Mouse (Mus musculus): ENCODE measurements around the gene Lep. TPM values are rescaled to one million over a fixed set of nuclear protein-coding genes. Genes with fewer than 3 reads are reported as not detected.

Gene Lep
- total RNA-seq, 2 experiments from 2014 or later = not detected

DNA sequence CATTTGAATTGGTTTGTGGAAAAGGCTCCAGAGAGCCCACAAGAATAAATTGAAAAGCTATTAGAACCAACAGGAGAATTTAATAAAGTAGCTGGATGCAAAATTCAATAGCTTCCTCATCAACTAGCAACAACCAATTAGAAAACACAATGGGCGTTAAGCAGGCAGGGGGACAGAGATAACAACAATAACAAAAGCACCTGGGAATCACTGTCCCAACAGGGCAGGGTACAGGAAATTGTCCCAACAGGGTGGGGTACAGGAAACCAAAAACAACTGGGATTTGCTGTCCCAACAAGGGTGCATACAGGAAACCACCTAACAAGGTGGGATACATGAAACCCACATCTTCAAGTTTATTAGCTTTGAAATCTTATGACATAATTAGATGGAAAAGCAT lies 48.4 kb downstream of the Lep start:
- no peak for DNase-seq (ENCODE audit: extremely low spot score in 1 of 2, low spot score in 1 of 2)

DNA sequence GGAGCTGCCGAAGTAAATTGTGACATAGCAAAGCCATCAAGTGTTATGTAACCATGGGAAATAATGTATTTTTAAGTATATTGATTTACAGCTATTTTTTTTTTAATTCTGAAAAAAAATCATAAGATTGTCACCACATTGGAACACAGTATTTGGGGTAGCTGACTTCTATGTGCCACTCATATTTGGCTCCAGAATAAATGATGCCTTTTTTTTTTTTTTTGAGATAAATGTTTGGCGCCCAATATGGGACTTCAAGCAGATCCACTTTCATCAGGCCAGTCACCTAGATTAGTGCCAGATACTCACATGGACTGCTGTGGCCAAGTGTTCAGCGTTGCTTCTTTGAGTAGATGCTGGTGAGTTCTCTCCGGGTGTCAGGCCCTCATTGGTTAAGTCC lies 51.5 kb downstream of the Lep start:
- DNase-seq (ENCODE audit: extremely low spot score in 1 of 2, low spot score in 1 of 2) = no peak

DNA sequence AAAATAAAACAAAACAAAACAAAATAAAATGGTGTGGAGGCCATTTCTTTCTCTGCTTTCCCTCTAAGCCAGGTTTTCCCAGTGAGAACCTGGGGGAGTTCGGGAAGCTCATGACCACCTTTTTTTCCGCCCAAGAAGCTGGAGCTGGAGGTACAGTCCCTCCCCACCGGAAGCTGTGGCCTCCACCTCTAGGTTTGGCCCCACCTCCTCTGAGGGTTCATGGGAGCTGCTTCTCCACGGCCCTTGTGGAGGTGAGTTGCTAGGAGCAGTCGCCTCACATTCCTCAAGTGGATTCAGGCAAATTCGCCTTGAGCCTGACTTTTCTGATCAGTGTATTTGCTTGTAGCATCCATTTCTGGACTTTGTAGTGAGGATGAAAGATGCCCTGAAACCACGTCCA lies 55.7 kb downstream of the Lep start:
- no peak for DNase-seq (ENCODE audit: extremely low spot score in 1 of 2, low spot score in 1 of 2)

DNA sequence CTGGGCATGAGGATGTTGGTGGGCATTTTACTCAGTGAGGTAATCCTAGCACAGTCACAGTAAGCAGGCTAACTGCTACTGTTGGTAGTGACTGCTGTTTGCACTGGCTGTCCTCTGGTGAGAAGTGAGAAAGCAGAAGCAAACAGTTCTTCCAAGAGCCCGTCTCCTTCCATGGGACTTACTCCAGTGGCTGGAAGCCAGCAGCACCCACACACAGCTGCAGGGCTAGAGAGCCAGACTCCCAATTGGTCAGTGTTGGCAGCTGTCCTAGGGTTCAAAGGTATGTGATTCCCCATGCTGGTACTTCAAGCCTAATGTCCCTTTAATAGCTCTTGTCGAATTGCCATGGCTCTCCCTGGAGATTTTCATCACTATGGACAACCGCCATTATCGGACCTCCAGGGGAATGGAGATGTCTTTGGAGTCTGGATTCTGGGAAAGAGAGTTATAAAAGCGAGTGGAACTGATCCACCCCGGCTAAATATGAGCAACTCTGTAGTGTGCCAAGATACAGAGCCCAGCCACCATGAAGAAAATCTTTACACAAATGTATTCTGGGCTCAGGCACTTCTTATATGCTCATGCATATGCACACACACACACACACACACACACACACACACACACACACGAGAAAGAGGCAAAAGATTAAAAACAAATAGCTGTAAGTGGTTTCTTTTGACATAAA lies 57.5 kb downstream of the Lep start:
- no peak for DNase-seq (ENCODE audit: extremely low spot score in 1 of 2, low spot score in 1 of 2)

DNA sequence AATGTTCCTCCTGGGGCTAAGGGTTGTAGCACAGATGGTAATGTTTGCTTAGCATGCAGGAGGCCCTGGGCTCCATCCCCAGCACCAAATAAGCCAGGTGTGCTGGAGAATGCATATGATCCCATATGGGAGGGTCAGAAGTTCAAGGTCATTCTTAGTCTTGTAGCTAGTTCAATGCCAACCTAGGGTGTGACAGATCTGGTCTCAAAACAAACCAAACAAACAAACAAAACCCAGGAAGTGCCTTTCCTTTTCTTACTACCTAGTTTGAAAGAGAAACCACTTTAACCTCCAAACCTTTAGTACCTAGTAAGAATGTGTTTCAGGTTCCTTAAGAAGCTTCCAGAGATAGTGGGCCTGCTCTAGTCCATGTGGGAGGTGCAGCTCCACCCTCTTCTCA lies 58.2 kb downstream of the Lep start:
- DNase-seq (ENCODE audit: extremely low spot score in 1 of 2, low spot score in 1 of 2) = no peak

DNA sequence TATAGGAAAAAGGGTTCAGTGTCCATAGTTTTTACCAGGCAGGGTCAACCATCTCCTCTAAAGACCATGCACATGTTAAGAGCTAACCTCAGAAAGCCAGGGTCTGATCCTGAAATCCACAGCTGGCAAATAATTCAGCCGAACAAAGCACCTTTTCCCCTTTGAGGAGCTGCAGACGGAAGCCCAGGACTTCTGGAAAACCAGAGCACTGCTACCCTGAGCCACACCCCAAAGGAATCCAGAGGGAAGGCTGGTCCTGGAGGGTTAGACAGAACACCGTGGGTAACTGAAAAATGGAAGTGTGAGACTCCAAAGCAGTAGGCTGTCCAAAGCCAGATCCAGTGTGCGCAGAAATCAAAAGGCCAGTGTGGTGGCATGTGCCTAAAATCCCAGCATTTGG lies 58.9 kb downstream of the Lep start:
- DNase-seq (ENCODE audit: extremely low spot score in 1 of 2, low spot score in 1 of 2) = no peak

DNA sequence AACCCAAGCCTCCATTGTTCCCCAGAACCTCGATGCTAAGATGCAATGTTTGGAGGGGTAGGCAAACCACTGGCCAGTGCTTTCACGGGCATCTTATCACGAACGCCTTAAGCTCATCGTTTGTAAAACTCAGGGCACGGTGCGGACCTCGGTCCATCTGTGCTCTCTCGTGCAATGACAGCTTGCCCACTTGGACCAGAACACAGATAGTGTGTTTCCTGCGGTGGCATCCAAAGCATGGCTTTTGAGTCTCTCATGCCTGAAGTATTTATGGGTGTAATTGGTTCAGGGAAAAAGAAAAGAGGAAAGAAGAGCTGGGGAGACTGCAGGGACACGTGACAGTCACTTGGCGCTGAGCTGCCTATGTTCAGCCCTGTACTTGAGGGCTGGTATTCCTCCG lies 60.0 kb downstream of the Lep start:
- no peak for DNase-seq (ENCODE audit: extremely low spot score in 1 of 2, low spot score in 1 of 2)

Small RNAs within 50 kb of the gene (microRNA-seq; reads per million reads assigned to microRNA genes)
- 171 to 350 reads per million in 2 experiments for gene Mir129-1

Other genes with a start within 250 kb of the Lep start
- 10 to 100 TPM; 86.3 to 97.2 TPM for gene Lrrc4, start 228.5 kb upstream of the Lep start, total RNA-seq (2021)
- gene Rbm28, start 104.8 kb downstream of the Lep start, total RNA-seq (2021) = 10 to 100 TPM; 35.6 to 49.6 TPM
- 1 to 10 TPM; 3.2 to 3.6 TPM for gene Prrt4, start 119.4 kb downstream of the Lep start, total RNA-seq (2021)
- gene Impdh1, start 156.1 kb downstream of the Lep start, total RNA-seq (2021) = 10 to 100 TPM; 44.4 to 48.3 TPM
- gene Hilpda, start 212.3 kb downstream of the Lep start, total RNA-seq (2021) = 1 to 10 TPM; 4.6 to 6.6 TPM
- gene Fam71f2, start 219.4 kb downstream of the Lep start, total RNA-seq (2021) = 1 to 10 TPM in 1 of 2 experiments, not detected in 1; 1.0 TPM